Mouse (Mus musculus): ENCODE measurements at regions not wholly inside any gene's neighbourhood (a gene's known extent, or its start where the extent isn't known, plus 50 kb on each side); places are given as distances from the start of the nearest gene placed in this dataset. TPM values are rescaled to one million over a fixed set of nuclear protein-coding genes. Genes with fewer than 3 reads are reported as not detected.

GRCm38 (mm10) chr3:151333867-151334341 lies 103.8 kb upstream of the Adgrl4 start:
- DNase-seq (ENCODE audit: low spot score in 2 of 2): no peak

- no peak for DNase-seq (ENCODE audit: low spot score in 2 of 2)
Observed at GRCm38 (mm10) chr3:151351481-151352090, 86.1 kb upstream of the Adgrl4 start.

DNA sequence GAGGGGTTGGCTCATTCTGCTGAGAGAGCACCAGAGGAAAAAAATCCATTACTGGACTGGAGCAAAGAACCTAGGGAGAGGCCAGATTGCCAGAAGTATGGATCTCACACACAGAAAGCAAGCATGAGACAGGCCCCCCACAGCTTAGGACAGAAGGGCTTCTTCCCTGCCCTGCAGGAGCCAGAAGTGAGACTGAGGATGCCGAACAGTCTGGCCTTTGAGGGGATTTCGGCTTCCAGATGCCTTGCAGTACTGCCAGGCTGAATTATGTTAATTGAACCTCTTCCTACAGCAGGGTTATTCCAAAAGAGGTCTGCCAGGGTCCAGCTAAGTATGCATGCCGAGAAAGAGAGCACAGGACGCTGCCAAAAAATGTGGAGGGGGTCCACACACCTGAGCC lies 71.4 kb upstream of the Adgrl4 start:
- no peak for DNase-seq (ENCODE audit: low spot score in 2 of 2)

- no peak for DNase-seq (ENCODE audit: low spot score in 2 of 2)
Observed at GRCm38 (mm10) chr3:151366707-151367306, 70.9 kb upstream of the Adgrl4 start.

DNA sequence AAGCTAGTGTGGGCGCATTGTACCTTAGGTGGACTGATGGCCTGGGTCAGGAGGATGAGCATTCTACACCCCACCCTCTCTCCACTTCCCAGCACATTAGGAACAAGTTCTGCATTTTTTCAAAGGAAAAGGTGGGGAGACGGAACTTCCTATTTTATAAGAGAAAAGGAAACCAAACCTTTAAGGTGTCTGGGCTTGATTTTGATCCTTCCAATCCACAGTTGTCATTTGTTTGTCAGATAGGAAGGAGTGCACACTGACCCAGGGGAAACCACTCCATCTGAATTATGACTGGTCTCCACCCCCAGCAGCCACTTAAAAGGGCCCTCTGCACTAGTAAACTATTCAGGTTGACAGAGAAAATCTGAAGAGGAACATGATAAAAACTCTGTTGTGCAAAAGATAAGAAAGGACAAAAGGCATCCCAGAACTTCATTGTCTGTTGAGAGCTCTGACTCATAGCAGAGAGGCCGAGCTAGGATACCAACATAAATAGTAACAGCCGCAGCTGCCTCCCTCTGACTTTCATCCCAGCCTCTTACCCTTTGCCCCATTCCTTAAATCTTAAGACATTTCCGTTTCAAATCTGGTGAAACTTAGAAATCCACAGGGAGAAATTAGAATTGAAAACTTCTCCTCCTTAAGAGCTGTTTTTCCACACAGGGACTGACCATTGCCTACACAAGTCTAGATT lies 54.2 kb upstream of the Adgrl4 start:
- no peak for DNase-seq (ENCODE audit: low spot score in 2 of 2)

- no peak for DNase-seq (ENCODE audit: low spot score in 2 of 2)
Observed at GRCm38 (mm10) chr3:151384850-151385249, 52.8 kb upstream of the Adgrl4 start.

DNA sequence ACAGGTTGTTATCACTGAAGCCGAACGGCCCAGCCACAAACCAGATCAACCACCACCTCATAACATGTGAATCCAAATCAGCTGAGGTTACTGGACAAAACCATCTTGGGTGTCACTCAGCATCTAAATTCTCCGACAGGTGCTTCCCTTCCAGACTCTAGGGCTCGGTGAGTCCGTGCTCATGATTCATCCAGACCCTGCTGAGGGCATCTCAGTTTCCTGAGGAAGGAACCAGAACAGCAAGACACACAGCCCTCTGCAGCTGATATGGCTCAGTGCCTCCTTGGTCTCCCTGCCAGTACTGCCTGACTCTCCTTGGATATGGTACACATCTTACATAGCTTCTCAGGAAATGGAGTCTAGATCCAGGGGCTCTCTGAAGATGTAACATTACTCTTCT lies 51.6 kb upstream of the Adgrl4 start:
- no peak for DNase-seq (ENCODE audit: low spot score in 2 of 2)

Small RNAs in the stretch of these regions (microRNA-seq; reads per million reads assigned to microRNA genes)
- gene Mir3963: not detected
